Mouse (Mus musculus) thymus, adult 2 months (tissue): ENCODE data around the gene Atp1a4.

Experiments
- CTCF ChIP-seq: fragments of 200-500 bp; IDR thresholded peaks from 2 replicates; pipeline ENCODE4 v1.5.1; 2012; ENCODE audit warnings: mild to moderate bottlenecking, control low read depth, low read length, moderate library complexity, borderline replicate concordance; ENCODE audit not compliant: control insufficient read depth, poor library complexity, insufficient read depth; ENCODE audit errors: extremely low read depth
- POLR2A ChIP-seq: fragments of 200-500 bp; IDR thresholded peaks from 2 replicates; pipeline ENCODE4 v1.6.1; 2012; ENCODE audit warnings: mild to moderate bottlenecking, low read length, control low read depth, moderate library complexity; ENCODE audit not compliant: control insufficient read depth, poor library complexity, insufficient read depth; ENCODE audit errors: extremely low read depth

DNA sequence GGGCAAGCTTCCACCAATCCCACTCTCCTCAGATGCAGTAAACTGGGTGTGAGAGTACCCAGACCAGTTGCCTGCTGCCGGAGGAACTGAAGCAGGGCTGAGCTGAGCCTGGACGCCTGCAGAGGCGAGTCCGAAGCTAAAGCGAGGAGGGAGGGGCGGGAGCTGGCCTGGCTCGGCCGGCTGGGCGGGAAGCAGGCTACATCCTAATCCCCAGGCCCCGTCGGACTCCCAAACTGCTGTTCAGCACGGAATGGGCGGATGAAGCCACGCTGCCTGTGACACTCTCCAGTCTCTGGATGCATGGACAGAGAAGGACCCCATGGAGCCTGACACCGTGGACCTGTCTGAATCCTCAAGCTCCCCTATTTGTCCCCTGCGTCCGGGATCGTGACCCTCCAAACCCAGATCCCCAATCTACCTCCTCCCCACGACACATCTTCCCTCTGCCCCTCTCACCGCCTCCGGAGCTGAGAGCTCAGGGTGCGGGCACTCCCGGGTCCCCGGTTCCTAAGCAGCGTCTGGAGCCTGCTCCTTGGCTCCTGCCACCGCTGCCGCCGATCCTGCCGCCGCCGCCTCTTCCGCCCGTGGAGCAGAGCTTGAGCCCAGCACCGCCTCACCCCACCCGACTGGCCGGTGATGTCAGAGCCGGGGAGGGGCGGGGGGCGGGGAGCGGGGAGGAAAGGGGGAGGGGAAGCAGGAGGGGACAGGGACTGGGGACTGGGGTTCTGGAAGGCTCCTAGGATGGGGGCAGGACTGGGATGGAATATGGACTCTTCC is 51.9 kb downstream of the Atp1a4 start, which contains the start of gene Pea15a:
- TF ChIP-seq CTCF = no peak
- TF ChIP-seq POLR2A = no peak
